Mouse (Mus musculus) left cerebral cortex, adult 11 months (tissue): ENCODE measurements at regions not wholly inside any gene's neighbourhood (a gene's known extent, or its start where the extent isn't known, plus 50 kb on each side); places are given as distances from the start of the nearest gene placed in this dataset.

ENCODE experiments used
- DNase-seq: peaks from one replicate; pipeline ENCODE4 v3.0.0; 2022; ENCODE audit warnings: low spot score

DNA sequence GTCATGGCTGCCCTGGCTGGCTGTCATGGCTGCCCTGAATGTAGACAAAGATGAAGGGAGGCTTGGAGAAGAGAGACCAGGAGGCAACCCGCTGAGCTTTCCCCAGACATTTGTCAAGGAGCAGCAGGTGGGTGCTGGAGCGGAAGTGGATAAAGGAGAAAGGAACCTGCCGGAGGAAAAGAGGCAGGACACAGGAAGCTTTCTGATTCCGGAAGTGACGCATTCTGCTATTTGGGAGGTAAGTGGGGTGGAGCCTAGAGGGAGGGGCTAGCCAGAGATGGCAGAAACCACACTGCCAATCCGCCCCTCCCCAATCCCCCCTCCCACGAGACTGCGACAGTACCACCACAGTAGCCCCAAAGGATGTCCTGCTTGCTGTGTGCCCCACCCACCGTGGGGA lies 80.1 kb downstream of the Gm572 start:
- DNase-seq, result no peak

DNA sequence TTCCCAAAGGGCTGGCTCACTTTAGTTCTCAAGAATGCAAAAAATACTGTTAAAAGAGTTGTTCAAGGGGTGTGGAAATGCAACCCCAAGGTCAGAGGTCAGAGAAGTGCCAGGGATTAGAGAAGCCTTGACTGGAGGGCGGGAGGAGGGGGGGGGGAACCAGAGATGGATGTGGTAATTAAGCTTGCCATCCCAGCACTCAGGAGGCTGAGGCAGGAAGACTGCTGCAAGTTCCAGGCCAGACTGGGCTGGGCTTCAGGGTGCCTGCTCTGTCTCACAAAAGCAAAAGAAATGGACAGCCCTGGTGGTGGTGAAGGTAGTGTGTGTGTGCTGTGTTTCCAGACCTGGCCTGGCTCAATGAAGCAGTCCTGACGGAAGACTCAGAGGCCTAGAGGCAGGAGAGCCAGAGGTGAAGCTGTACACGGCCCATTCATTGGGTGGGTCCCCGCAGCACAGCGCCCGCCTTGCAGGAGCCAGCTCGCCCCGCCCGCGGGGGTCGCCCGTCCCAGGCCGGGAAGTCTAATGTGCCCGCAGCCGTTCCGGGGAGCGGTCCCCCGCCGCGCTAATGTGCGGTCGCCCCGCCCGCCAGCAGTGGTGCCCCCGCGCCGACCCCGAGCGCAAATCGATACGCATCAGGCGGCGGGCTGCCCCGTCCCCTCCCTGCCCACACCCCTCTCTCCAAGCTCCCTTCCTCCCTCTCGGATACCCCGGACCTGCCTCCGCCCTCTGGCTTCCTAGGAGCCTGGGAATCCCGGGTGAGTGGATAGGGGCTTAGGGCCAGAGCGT lies 80.1 kb upstream of the Casz1 start:
- DNase-seq, result no peak

DNA sequence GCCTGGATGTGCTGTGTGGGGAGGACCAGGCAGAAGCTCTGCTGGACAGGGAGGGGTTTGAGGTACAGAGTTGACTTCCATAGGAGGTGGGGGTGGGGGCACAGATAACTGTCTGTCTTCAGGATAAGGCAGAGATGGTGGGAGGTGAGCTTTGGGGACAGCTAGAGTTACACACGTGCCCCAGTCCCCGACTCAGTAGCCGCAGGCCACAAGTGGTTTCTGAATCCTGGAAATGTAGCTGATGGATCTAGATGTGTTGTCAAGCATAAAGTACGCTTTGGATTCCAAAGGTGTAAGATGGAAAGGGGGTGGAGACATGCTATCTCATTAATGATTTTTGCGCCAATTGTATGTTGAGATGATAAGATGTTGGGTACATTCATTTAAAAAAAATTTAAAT lies 75.4 kb upstream of the Casz1 start:
- DNase-seq, result no peak

DNA sequence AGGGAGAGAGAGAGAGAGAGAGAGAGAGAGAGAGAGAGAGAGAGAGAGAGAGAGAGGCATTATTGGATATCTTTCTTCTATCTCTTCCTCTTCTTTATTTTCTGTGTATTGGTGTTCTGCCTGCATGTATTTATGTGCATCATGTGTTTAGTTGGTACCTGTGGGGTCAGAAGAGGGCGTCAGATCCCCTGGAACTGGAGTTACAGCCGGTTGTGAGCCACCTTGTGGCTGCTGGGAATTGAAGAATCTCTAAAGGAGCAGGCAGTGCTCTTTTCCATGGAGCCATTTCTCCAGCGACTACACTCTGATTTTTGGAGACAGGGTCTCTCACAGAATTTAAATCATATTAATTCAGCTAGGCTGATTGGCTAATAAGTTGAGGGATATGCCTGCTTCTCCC lies 72.6 kb upstream of the Casz1 start:
- no peak for DNase-seq

DNA sequence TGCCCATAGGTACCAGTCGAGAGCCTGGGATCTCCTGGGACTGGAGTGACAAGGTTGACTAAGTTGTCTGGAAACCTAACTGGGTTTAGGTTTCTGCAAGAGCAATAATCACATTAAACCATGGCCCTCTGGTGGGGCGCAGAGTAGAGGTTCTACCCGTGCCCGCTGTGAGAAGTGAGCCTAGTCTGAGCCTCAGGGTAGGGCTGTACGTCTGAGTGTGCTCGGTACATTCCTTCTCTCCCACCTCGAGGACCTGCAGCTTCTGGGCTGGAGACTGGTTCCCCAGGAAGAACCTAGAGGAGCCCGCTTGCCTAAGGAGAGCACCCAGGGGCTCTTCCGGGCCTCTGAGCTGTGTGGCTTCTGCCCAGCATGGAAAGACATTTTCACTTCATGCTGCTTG lies 70.2 kb upstream of the Casz1 start:
- DNase-seq, result no peak

DNA sequence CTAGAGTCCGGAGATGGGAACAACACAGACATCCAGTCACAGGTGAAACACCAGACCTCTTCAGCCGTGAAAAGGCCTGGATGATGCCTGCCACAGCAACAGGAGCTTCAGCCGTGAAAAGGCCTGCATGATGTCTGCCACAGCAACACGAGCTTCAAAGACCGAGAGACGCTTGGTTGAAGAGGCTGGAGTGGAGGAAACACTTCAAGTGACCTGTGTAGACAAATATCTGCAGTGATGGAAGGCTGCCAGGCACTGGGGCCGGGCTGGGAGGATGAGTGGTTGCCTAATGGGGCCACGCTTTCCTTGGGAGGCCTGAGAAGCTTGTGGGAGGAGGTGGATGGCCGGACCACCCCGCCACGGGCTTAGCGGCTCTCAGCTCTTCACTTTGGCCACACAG lies 69.7 kb upstream of the Casz1 start:
- DNase-seq, result no peak

DNA sequence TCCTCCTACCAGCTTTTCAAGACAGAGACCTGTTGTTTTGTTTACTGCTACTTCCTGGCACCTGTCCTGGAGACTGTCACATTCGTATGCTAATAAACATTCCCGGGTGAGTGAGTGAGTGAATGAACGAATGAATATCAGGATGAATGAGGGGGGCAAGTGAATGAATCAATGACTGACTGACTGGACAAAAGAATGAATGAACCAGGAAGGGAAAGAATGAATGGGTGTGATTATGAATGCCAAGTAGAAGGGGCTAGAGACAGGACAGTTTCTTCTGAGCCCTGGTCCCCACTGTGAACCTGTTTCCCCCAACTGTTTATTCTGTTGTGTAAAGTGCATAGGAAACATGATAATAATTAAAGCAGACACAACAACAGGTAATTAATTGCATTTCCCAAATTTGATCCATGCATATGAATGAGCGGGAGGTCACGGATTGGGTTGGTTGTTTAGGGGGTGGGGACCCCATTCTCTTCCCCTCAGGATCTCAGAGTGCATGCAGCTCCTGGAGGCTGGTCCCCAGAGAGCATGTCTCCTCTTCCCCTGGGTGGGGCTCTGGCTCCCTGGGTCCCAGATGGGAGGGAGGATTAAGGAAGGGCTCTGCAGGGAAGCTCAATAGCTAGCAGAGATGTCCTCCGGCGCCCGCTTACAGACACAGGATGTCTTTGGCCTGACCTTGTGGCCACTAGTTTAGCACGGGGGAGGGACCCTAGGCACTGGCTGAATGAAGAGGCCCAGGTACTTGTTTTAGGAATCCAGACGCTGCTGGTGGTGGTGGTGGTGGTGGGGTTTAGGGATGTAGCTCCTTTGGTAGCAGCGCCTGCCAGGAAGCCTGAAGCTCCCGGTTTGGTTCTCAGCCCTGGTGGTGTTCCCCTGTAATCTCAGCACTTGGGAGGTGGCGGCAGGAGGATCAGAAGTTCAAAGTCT lies 65.4 kb upstream of the Casz1 start:
- DNase-seq, result no peak

DNA sequence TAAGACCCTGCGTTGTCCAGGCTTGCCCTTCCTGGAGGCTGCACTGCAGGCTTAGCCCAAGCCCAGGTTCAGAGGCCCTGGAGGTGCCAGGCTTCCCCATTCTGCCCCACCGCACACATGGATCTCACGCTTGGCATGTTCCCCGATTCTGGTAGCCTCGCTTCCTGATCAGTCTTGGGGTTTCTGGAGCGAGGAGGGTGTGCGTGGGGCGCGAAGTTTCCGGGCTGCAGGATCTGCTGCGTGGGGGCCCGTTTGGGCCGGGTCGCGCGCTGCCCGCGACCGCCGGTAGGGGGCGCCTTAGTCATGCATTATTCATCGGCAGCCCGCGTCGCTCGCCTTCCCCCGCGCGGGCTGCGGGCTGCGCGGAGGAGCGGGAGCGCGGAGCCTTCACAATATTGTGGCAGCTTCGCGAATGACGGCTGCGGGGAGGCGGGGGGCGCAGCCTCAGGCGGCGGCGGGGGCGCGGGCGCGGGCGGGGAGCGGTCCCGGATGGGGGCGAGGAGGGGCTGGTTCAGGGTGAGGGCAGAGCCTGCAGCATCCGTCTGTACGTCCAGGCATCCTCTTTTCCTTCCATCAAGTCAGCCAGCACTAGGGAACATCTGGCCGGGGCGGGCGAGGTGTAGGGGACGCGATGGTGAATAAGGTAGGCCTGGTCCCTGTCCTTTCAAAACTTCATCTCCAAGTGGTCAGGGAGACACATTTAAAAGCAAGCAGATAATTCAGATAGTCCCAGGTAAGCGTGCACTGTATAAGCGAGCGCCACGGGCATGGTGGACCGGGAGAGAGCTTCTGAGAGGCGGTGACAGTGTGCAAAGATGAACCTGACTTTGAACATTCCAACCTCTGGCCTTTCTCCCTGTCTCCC lies 61.4 kb upstream of the Casz1 start:
- DNase-seq, result peak; percentile 44

DNA sequence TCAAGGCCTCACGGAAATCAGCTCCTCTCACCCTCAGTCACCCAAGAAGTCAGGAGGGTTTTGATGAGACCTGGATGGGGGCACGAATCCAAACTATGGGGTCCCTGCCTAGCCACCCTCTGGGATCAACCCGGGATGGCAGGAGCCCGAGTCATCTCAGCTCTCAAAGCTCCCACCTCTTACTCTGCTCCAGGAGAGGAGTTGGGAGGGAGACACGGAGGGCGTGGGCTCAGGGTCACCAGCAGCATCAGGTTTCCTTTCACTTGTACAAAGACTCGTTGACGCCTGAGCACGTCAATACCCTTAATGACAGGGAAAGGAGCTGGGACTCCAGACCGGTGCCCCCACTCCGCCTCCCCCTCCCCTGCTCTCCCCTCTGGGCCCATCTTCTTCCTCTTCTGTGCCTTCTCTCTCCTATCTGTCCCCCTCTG lies 60.8 kb upstream of the Casz1 start:
- DNase-seq, result no peak

DNA sequence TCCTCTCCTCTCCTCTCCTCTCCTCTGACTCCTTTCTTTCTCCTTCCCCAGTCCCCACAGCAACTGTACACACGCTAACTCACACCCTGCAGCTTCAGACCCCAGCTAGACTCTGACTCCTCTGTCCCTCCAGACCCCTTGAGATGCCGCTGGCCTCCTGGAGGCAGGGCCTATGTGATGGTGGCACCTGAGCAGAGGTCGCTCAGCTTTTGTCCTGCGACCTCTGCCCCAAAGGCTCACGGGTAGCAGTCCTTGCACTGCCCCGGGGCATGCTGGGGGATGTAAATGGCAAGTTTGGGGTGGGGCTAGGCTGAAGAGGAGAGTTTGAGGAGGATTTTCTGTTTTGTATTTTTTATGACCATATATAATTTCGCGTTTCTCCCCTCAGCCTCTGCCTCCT lies 60.2 kb upstream of the Casz1 start:
- DNase-seq, result no peak

DNA sequence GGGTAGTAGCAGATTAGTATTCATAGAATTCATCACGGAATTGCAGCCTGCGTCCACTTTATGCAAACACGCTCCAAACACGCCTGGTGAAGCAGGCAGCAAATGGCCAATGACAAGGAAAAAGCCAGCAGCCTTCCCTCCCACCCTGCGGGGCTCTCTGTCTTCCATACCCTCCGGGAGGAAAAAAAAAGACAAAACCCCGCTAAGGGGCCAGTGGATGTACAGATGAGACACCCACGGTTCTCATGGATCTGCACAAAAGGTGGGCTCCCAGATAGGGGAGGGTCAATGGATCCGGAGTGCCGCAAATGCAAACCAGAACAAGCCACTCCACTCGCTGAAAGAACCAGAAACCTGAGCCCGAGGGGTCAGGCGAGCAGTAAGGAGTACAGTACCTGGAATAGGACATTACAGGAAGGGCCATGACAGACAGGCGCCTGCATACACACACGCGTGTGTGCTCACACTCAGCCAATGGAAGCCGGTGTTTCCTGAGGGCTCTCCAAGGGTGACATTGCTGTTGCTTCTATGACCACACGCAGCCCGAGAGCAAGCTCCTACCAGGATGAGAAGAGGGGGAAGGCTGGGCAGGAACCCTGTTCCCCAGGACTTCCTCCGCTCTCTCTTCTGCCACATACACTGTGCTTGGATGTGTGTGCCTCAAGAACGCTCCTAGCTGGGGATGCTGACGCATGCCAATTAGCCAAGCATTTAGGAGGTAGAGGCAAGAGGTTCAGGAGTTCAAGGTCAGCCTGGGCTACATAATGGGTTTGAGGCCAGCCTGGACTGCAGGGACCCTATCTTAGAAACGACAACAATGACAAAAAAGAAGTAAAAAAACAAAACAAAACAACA lies 57.5 kb upstream of the Casz1 start:
- no peak for DNase-seq

DNA sequence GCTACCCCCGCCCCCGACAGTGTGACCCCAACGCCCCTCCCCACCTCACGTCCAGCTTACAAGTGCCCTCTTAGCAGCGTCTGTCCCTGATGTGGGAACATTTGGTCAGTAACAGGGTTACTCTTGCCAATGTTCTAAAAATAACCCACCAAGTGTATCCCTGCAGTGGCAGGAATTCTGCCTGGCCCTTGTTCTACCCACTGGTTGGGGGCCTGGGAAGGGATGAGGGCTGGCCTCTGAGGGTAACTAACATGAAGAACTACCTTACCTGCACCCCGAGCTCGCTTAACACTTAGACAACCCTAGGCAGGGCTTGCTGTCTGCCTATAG lies 56.9 kb upstream of the Casz1 start:
- DNase-seq, result no peak

DNA sequence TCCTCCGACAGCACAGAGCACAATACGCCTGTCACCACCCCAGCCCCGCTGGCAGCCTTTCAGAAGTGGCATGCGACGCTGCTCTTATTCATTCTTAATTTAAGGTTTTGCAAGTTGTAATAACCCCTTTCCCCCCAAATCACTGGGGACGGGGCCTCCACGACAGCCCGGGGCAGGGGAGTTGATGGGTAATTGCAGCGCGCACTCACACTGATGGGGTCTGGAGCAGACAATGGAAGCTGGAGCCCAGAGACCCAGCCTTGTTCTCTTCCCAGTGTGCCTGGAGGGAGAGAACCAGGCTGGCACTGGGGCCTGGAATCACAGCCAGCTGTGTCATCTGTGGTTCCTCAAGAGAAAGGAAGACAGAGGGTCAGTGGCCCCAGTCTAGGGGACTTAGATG lies 54.2 kb upstream of the Casz1 start:
- DNase-seq, result no peak

DNA sequence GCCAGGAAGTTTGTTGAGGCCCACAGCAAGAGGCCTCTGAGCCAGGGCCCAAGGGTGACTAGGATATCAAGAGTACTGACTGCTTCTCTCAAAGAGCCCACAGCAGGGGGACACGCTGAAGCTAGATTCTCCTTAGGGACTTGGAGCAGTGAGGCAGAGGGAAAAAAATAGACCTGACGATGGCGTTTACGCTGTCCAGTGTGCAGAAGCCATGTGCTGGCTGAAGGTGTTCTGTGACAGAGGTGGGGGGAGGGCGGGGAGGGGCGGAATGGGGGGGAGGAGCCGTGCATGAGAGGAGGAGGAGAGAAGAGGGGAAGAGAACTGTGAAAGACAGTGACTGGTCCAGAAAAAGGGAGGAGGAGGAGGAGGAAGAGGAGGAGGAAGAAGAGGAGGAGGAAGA lies 52.6 kb upstream of the Casz1 start:
- no peak for DNase-seq

DNA sequence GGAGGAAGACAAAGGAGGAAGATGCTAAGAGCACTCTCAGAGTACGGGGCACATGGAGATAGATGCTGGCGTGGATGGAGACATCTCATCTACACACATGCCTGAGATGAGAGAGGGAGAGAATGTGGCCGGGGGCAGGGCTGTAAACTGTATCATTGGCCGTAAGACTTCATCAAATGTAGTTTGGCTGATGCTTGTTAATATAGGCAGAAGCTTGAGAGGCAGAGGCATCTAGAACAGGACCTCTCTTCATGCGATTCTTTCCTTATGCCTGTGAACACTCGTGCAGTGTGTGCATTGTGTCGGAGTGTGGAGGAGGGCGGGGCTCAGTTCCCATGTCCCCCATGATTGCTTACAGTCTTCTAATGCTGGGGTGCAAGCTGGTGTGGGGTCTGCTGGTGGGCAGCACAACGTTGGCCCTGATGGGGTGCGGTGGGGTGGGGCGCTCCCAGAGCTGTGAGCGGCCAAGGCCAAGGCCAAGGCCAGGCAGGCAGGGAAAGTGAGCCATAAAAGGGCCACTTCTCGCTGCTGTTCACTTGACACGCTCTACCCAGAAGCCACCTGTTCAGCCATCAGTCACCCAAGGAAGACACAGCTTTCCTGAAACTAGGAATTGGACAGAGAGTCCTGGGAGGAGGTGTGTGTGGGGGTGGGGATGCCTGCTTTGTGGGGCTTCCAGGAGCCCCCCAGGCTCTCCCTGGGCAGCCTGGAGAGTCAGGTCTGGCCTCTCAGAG lies 51.7 kb upstream of the Casz1 start:
- no peak for DNase-seq

DNA sequence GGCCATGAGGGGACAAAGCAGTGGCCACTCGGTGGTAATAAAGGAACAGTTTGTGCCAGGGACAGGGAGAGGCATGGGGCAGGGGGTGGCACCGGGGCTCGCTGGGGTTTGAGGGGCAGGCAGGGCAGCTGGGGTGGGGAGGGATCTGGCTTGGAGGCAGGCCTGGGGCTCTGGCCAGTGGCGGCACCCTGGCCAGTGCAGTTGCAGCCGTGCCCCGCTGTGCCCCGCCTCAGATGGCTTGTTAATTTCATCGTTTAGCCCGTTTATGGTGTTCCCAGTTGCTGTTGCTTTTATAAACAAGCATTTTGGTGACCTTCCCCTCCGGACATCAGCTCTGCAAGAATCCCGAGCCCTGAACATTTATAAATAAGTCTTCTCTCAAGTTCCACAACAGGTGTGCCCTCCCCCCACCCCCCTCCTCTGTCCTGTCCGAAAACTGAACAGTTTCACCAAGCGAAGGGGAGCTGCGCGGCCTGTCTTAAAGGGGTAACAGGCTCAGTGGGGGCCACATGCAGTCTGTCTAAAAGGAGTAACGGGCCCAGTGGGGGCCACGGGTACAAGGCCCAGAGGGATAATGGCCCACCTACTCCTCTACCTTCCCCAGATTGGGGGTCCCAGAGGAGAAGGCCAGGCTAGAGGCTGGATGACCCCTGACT lies 51.0 kb upstream of the Casz1 start:
- DNase-seq, result no peak

DNA sequence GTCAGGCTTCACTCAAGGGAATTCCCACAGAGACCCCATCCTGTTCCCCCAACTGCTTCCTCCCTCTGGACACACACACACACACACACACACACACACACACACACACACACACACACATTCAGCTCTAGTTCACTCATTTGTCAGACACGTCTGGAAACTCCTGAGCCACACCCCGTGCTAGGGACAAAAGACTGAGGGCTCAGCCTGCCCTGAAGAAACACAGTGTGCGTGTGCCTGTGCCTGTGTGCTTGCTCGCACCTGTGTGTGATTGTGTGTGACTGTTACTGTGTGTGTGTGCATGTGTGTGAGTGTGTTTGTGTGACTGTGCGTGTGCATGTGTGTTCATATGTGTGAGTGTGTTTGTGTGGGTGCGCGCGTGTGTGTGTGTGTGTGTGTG lies 50.4 kb upstream of the Casz1 start:
- no peak for DNase-seq
